Mouse (Mus musculus): ENCODE results near the gene Astn2. TPM values are rescaled to one million over a fixed set of nuclear protein-coding genes. Genes with fewer than 3 reads are reported as not detected.

Astn2 gene
- polyA plus RNA-seq, 1 experiment from 2014 or later = 0.74 TPM

GRCm38 (mm10) chr4:66306377-66306776 lies 98.0 kb downstream of the Astn2 start:
- ATAC-seq (replicated peaks; ENCODE audit: insufficient number of reproducible peaks, low FRiP score, low TSS enrichment, low read depth) = no peak
- no peak overlapping the region for H3K4me2 ChIP-seq (ENCODE audit: low read depth, low read length)
- no peaks in the 10 kb centered on the region for H3K4me1 ChIP-seq (ENCODE audit: control insufficient read depth, insufficient read depth, low read length)
- WGBS = 73% methylated on average over 6 of the region's 6 CpGs
- no peak for DNase-seq (ENCODE audit: low spot score)
- H3K27me3 ChIP-seq (ENCODE audit: control insufficient read depth, insufficient read depth, low read length) = no peaks in the 10 kb centered on the region
- no peaks in the 10 kb centered on the region for H3K36me3 ChIP-seq (replicated peaks; ENCODE audit: control insufficient read depth, insufficient read depth, low read depth, low read length)
- no peak overlapping the region for H3K9ac ChIP-seq (replicated peaks; ENCODE audit: low read length)
- no peak overlapping the region for H3K4me3 ChIP-seq (ENCODE audit: low read depth, low read length)
- no peaks in the 10 kb centered on the region for H3K9me3 ChIP-seq (replicated peaks; ENCODE audit: control insufficient read depth, low read length)
- no peak overlapping the region for H3K27ac ChIP-seq (replicated peaks; ENCODE audit: low read depth, low read length)

DNA sequence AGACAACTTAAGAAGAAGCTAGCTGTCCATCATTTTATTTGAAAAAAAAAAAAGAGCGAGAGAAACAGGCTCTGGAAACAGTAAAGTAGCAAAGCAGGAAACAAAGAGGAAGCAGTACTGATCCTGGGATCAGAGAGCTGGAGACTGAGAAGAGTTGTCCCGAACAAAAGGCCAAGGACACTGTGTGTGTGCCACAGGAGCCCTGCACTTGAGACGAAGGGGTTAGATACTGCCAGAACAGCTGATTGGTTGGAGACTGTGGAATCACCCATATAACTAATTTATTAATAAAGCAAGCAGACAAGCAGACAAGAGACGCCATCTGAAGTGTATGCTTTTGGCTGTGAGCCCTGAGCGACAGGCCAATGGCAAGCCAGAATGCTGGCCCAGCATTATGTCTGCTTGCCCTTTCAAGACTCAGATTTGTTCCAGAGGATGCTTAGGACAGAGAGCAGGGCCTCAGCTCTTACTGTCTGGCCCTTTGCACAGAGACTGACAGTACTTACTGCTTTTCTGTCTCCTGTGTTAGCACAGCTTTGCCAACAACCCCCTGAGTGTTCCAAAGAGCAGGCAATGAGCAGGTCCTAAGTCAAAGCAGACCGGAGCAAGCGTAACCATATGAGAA lies 101.6 kb downstream of the Astn2 start:
- H3K27me3 ChIP-seq (ENCODE audit: control insufficient read depth, insufficient read depth, low read length) = no peaks in the 10 kb centered on the region
- DNase-seq (ENCODE audit: low spot score) (no peak), ATAC-seq (replicated peaks; ENCODE audit: insufficient number of reproducible peaks, low FRiP score, low TSS enrichment, low read depth) (no peak)
- H3K4me2 ChIP-seq (ENCODE audit: low read depth, low read length) = no peak overlapping the region
- no peaks in the 10 kb centered on the region for H3K36me3 ChIP-seq (replicated peaks; ENCODE audit: control insufficient read depth, insufficient read depth, low read depth, low read length)
- 79% methylated on average over 7 of the region's 7 CpGs for WGBS
- H3K9me3 ChIP-seq (replicated peaks; ENCODE audit: control insufficient read depth, low read length) = no peaks in the 10 kb centered on the region
- H3K4me1 ChIP-seq (ENCODE audit: control insufficient read depth, insufficient read depth, low read length) = no peaks in the 10 kb centered on the region
- H3K4me3 ChIP-seq (ENCODE audit: low read depth, low read length) = no peak overlapping the region
- no peak overlapping the region for H3K9ac ChIP-seq (replicated peaks; ENCODE audit: low read length)
- H3K27ac ChIP-seq (replicated peaks; ENCODE audit: low read depth, low read length) = no peak overlapping the region

DNA sequence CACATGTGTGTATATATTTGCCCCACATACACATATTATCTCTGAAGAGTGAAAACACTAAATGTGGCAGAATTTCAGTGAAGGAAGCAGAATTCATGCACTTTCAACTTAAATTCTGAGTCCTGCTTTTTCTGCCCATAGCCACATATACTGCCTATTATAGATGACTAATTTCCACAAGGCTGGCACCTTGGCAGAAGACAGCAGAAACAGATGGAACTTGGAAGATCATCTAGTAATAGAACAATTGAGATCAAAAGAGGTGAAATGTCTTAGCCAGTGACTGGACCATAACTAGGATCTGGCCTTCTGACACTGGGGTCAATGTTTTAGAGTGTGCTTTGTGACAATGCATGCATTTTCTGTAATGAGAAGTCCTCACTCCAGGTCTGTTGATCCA lies 119.4 kb downstream of the Astn2 start:
- no peaks in the 10 kb centered on the region for H3K4me1 ChIP-seq (ENCODE audit: control insufficient read depth, insufficient read depth, low read length)
- no peak overlapping the region for H3K27ac ChIP-seq (replicated peaks; ENCODE audit: low read depth, low read length)
- H3K4me3 ChIP-seq (ENCODE audit: low read depth, low read length) = no peak overlapping the region
- ATAC-seq (replicated peaks; ENCODE audit: insufficient number of reproducible peaks, low FRiP score, low TSS enrichment, low read depth) (no peak), DNase-seq (ENCODE audit: low spot score) (no peak)
- no peaks in the 10 kb centered on the region for H3K36me3 ChIP-seq (replicated peaks; ENCODE audit: control insufficient read depth, insufficient read depth, low read depth, low read length)
- H3K9me3 ChIP-seq (replicated peaks; ENCODE audit: control insufficient read depth, low read length) = no peaks in the 10 kb centered on the region
- no peak overlapping the region for H3K4me2 ChIP-seq (ENCODE audit: low read depth, low read length)
- H3K27me3 ChIP-seq (ENCODE audit: control insufficient read depth, insufficient read depth, low read length) = no peaks in the 10 kb centered on the region
- no peak overlapping the region for H3K9ac ChIP-seq (replicated peaks; ENCODE audit: low read length)

DNA sequence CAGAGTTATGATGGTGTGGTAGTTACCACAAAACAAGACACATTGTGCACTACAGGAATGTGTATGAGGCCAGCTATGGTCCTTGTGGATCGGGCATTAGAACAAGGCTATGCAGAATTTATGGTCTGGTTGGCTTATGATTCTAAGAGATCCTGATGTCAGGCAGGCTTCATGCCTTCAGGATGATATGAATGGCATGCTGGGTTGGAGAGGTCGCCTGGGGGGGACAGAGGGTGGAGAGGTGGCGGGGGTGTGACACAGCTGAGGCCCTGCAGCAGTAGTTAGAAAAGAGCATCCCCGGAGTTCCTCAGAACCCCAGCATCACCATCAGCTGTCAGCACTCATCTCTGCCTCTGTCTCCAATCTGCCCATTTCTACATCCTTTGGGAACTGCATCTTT lies 128.3 kb downstream of the Astn2 start:
- Histone ChIP-seq H3K4me2 (ENCODE audit: low read depth, low read length) (no peak overlapping the region), H3K27ac (replicated peaks; ENCODE audit: low read depth, low read length) (no peak overlapping the region), H3K9me3 (replicated peaks; ENCODE audit: control insufficient read depth, low read length) (no peaks in the 10 kb centered on the region), H3K4me3 (ENCODE audit: low read depth, low read length) (no peak overlapping the region), H3K27me3 (ENCODE audit: control insufficient read depth, insufficient read depth, low read length) (no peaks in the 10 kb centered on the region), H3K36me3 (replicated peaks; ENCODE audit: control insufficient read depth, insufficient read depth, low read depth, low read length) (no peaks in the 10 kb centered on the region), H3K4me1 (ENCODE audit: control insufficient read depth, insufficient read depth, low read length) (no peaks in the 10 kb centered on the region), H3K9ac (replicated peaks; ENCODE audit: low read length) (no peak overlapping the region)
- no peak for ATAC-seq (replicated peaks; ENCODE audit: insufficient number of reproducible peaks, low FRiP score, low TSS enrichment, low read depth)
- WGBS = 71% methylated on average over 4 of the region's 4 CpGs
- no peak for DNase-seq (ENCODE audit: low spot score)

DNA sequence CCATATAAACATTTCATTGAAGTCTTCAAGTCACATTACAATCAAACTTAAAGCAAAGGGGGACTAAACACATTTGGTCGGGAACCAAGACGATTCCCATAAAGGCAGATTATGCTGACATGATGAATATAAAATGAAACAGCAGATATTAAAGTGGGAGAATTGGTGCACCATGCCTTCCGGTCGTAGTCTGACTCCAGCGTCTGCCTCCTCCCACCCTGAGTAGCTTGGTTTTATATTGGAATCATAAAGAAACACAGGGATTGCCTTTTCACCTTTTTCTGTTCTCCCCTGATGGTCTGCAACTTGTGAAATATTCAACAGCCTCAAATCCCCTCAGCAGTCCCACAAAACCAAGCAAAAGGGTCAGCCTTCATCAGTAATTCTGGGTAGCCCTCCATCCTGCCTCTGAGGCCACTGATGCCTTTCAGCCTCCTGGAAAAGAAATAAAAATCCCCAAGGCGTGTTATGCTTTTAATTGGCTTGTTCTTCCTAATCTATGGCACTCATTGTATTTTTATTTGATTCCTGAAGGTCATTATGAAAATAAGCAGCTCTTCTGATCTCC lies 132.8 kb downstream of the Astn2 start:
- no peak overlapping the region for H3K4me3 ChIP-seq (ENCODE audit: low read depth, low read length)

DNA sequence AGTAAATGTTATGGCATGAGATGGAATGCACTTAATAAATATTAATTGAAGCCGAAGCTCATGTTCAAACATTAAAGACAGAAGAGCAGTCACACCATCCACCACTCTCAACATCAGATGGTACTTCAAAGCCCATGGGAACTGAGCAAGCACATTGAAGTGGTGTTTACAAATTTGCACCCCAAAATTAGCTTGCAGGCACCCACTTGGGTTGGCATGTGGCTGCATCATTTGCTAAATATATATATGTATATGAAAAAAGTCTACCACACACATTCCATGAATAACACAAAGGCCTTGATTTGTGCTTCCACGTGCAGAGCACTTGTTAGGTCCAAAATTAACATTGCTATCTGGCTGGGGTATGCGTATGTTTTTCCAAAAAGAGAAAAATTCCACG lies 140.4 kb downstream of the Astn2 start:
- no peak for DNase-seq (ENCODE audit: low spot score)
- no peak overlapping the region for H3K9ac ChIP-seq (replicated peaks; ENCODE audit: low read length)
- H3K4me2 ChIP-seq (ENCODE audit: low read depth, low read length) = no peak overlapping the region
- no peak overlapping the region for H3K27ac ChIP-seq (replicated peaks; ENCODE audit: low read depth, low read length)
- H3K36me3 ChIP-seq (replicated peaks; ENCODE audit: control insufficient read depth, insufficient read depth, low read depth, low read length) = no peaks in the 10 kb centered on the region
- no peaks in the 10 kb centered on the region for H3K9me3 ChIP-seq (replicated peaks; ENCODE audit: control insufficient read depth, low read length)
- H3K27me3 ChIP-seq (ENCODE audit: control insufficient read depth, insufficient read depth, low read length) = no peaks in the 10 kb centered on the region
- no peak for ATAC-seq (replicated peaks; ENCODE audit: insufficient number of reproducible peaks, low FRiP score, low TSS enrichment, low read depth)
- no peak overlapping the region for H3K4me3 ChIP-seq (ENCODE audit: low read depth, low read length)
- WGBS = 86% methylated on average over 4 of the region's 4 CpGs
- no peaks in the 10 kb centered on the region for H3K4me1 ChIP-seq (ENCODE audit: control insufficient read depth, insufficient read depth, low read length)

More for the DNA sequence above, 132.8 kb downstream of the Astn2 start:
- H3K36me3 ChIP-seq (replicated peaks; ENCODE audit: control insufficient read depth, insufficient read depth, low read depth, low read length) = no peaks in the 10 kb centered on the region
- no peaks in the 10 kb centered on the region for H3K4me1 ChIP-seq (ENCODE audit: control insufficient read depth, insufficient read depth, low read length)
- no peak overlapping the region for H3K27ac ChIP-seq (replicated peaks; ENCODE audit: low read depth, low read length)
- H3K9me3 ChIP-seq (replicated peaks; ENCODE audit: control insufficient read depth, low read length) = no peaks in the 10 kb centered on the region
- H3K27me3 ChIP-seq (ENCODE audit: control insufficient read depth, insufficient read depth, low read length) = no peaks in the 10 kb centered on the region
- no peak for ATAC-seq (replicated peaks; ENCODE audit: insufficient number of reproducible peaks, low FRiP score, low TSS enrichment, low read depth)
- no peak overlapping the region for H3K4me2 ChIP-seq (ENCODE audit: low read depth, low read length)
- WGBS = 80% methylated on average over 6 of the region's 6 CpGs
- no peak for DNase-seq (ENCODE audit: low spot score)
- no peak overlapping the region for H3K9ac ChIP-seq (replicated peaks; ENCODE audit: low read length)

DNA sequence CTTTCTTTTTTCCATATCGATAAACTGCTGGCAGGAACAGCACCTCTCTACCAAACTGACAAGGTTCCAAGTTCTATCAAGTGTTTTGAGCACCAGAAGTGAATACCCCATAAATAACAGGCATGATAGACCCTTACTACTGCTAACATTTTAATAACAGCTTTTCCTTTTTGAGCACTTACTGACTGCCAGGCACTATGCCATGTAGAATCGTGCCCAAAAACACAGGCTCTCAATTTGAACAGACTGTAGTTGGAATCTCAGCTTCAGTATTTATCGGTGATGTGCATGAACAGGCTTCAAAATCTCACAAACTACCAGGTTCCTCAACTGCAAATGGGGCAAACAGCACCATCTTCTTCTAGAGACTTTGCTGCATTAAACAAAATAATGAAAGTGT lies 143.1 kb downstream of the Astn2 start:
- no peak for DNase-seq (ENCODE audit: low spot score)
- Histone ChIP-seq H3K4me1 (ENCODE audit: control insufficient read depth, insufficient read depth, low read length) (no peaks in the 10 kb centered on the region), H3K36me3 (replicated peaks; ENCODE audit: control insufficient read depth, insufficient read depth, low read depth, low read length) (no peaks in the 10 kb centered on the region), H3K27ac (replicated peaks; ENCODE audit: low read depth, low read length) (no peak overlapping the region), H3K27me3 (ENCODE audit: control insufficient read depth, insufficient read depth, low read length) (no peaks in the 10 kb centered on the region), H3K4me3 (ENCODE audit: low read depth, low read length) (no peak overlapping the region), H3K9me3 (replicated peaks; ENCODE audit: control insufficient read depth, low read length) (no peaks in the 10 kb centered on the region), H3K4me2 (ENCODE audit: low read depth, low read length) (no peak overlapping the region), H3K9ac (replicated peaks; ENCODE audit: low read length) (no peak overlapping the region)
- WGBS = 90% methylated on average over 3 of the region's 3 CpGs
- no peak for ATAC-seq (replicated peaks; ENCODE audit: insufficient number of reproducible peaks, low FRiP score, low TSS enrichment, low read depth)

DNA sequence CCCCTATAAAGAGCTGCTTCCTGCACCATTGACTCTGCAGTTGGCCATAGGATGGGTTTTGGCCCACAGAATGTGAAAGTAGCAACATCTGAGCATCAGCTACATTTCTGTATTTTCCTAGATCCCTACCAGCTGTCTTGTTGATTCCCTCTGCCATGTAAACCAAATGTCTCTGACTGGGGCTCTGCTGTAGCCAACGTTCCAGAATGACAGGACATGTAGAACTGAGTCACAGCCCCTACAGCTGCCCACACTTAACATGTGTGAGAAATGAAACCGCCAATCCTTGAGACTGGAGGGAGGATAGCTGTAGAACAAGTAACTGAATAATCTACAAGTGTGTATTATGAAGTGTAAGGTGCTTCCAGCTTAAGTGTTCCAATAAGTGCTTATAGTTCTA lies 145.5 kb downstream of the Astn2 start:
- H3K36me3 ChIP-seq (replicated peaks; ENCODE audit: control insufficient read depth, insufficient read depth, low read depth, low read length) = no peaks in the 10 kb centered on the region
- H3K4me1 ChIP-seq (ENCODE audit: control insufficient read depth, insufficient read depth, low read length) = no peaks in the 10 kb centered on the region
- 83% methylated on average over 2 of the region's 2 CpGs for WGBS
- DNase-seq (ENCODE audit: low spot score) = no peak
- no peak overlapping the region for H3K4me3 ChIP-seq (ENCODE audit: low read depth, low read length)
- no peak overlapping the region for H3K4me2 ChIP-seq (ENCODE audit: low read depth, low read length)
- no peak overlapping the region for H3K9ac ChIP-seq (replicated peaks; ENCODE audit: low read length)
- ATAC-seq (replicated peaks; ENCODE audit: insufficient number of reproducible peaks, low FRiP score, low TSS enrichment, low read depth) = no peak
- H3K9me3 ChIP-seq (replicated peaks; ENCODE audit: control insufficient read depth, low read length) = no peaks in the 10 kb centered on the region
- H3K27me3 ChIP-seq (ENCODE audit: control insufficient read depth, insufficient read depth, low read length) = no peaks in the 10 kb centered on the region
- no peak overlapping the region for H3K27ac ChIP-seq (replicated peaks; ENCODE audit: low read depth, low read length)
